In the genomic region with DNA sequence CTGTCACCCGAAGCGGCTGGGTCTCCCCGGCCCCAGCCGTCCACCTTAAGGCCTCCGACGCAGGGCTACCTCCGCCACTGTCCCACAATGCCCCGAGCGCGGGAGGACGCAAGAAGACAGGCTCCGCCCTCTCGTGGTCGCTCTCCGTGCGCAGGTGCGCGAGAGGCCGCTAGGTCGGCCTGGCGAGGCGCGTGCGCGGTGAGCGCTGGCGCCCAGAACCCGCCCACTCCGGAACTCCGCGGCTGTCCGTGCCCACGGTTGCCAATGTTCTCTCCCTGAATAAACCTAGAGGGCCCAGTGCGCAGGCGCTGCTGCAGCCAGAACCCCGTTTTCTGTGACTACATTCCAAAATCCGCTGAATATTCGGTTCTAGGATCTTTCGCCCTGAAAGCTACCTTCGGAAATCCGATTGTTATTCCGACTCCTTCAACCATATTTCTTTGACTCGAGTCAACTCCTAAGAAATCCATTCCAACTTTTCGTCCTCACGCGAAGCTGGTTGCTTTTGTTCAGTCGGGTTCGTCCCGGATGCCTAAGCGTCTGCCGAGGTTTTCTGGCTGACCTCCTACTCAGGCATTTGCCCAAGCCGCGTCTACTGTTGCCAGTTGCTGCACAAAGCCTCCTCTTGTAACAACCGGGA, we compare ENCODE assay signal across 8 mouse cellular contexts. TPM values are rescaled to one million over a fixed set of nuclear protein-coding genes. Genes with fewer than 3 reads are reported as not detected.
DNase-seq lines count a peak whose midpoint lies in the region; ATAC-seq and TF ChIP-seq lines count a peak whose summit lies in the region.

A gene (minus strand): TSS at position 108 of the 640 bp plus-strand sequence.

- peak; percentile 70 for TF ChIP-seq CTCF in lung, postnatal 0 days (IDR thresholded peaks at IDR 0.05)

- no peak for TF ChIP-seq EP300 in lung, postnatal 0 days (IDR thresholded peaks at IDR 0.05)

- peaks cover 42% of the 10 kb centered on the region for H3K4me1 ChIP-seq in hindbrain, embryonic 10.5 days (replicated peaks)
- peaks cover 14% of the 10 kb centered on the region; the same call in 1 of the 2 replicates for H3K4me1 ChIP-seq in lung, postnatal 0 days (ENCODE audit: insufficient read depth, low read depth, low read length)

- peak within 1 kb of the TSS; percentile 96 for H3K27ac ChIP-seq in hindbrain, embryonic 10.5 days
- peak within 1 kb of the TSS; percentile 92 for H3K27ac ChIP-seq in lung, postnatal 0 days (ENCODE audit: low read length)

- H3K4me3 ChIP-seq in hindbrain, embryonic 10.5 days = peak within 1 kb of the TSS; percentile 89
- H3K4me3 ChIP-seq in lung, postnatal 0 days (ENCODE audit: low read depth, low read length) = peak within 1 kb of the TSS; percentile 75

- peak within 1 kb of the TSS; percentile 69 for H3K4me2 ChIP-seq in lung, postnatal 0 days (replicated peaks; ENCODE audit: low read depth, low read length)

- no peaks in the 10 kb centered on the region for H3K27me3 ChIP-seq in hindbrain, embryonic 10.5 days (ENCODE audit: insufficient read depth, poor library complexity, severe bottlenecking)
- H3K27me3 ChIP-seq in lung, postnatal 0 days (replicated peaks; ENCODE audit: insufficient read depth, low read length) = no peaks in the 10 kb centered on the region

- WGBS in hindbrain, embryonic 10.5 days = under 1% methylated on average over 54 of the region's 54 CpGs
- WGBS in lung, postnatal 0 days = 2% methylated on average over 54 of the region's 54 CpGs

- H3K36me3 ChIP-seq in hindbrain, embryonic 10.5 days = peaks cover 32% of the 10 kb centered on the region
- 0 out of 2 replicates have a peak, but pooled peaks cover under 1% of the 10 kb centered on the region for H3K36me3 ChIP-seq in lung, postnatal 0 days (ENCODE audit: insufficient read depth, low read length)

- H3K9me3 ChIP-seq in hindbrain, embryonic 10.5 days = no peaks in the 10 kb centered on the region
- H3K9me3 ChIP-seq in lung, postnatal 0 days (ENCODE audit: low read length) = no peaks in the 10 kb centered on the region

- ATAC-seq in frontal cortex, adult (ENCODE audit: low TSS enrichment) = peak; percentile 90
- peak; percentile 97 for ATAC-seq in lung, postnatal 0 days

- DNase-seq in MN1 (ENCODE audit: low spot score) = peak; percentile 96
- DNase-seq in cerebellum, adult 9-10 months = peak; percentile 97
- DNase-seq in hindbrain, embryonic 10.5 days (ENCODE audit: low spot score) = peak; percentile 96
- DNase-seq in layer of hippocampus, adult 9-11 months = peak; percentile 98
- DNase-seq in lung, postnatal 0 days (ENCODE audit: low spot score) = peak; percentile 99
- DNase-seq in ovary, postnatal 14 days (ENCODE audit: low spot score) = peak; percentile 91
- DNase-seq in thymus, postnatal 14 days = peak; percentile 98

- peak within 1 kb of the TSS; percentile 82 for H3K9ac ChIP-seq in lung, postnatal 0 days (replicated peaks; ENCODE audit: low read depth)

RNA-seq across cellular contexts. Expression of the gene that starts here (rescaled TPM):
- 9.4 and 11.5 TPM in 2 replicates for polyA plus RNA-seq in hindbrain, embryonic 10.5 days (2016; fragmentation: Nextera tagmentation; extraction: Ambion mirVana)
- 6.8 and 7.5 TPM in 2 replicates for polyA plus RNA-seq in lung, postnatal 0 days (2015; fragmentation: Nextera tagmentation; extraction: Ambion mirVana)

Comparison
In these comparisons a context has a peak if more than half of its experiments do, and no peak if none do; other contexts are left out.
1. Peak in every context shown above with its lines: DNase-seq, ATAC-seq, H3K4me3 ChIP-seq and H3K27ac ChIP-seq.